Mouse (Mus musculus) intestine, embryonic 15.5 days (tissue): ENCODE data around the gene Rabgap1l. TPM values are rescaled to one million over a fixed set of nuclear protein-coding genes. Genes with fewer than 3 reads are reported as not detected.

ENCODE experiments used
- ATAC-seq: fragments of 200-750 bp; cut with Nextera tagmentation; 2 replicates; pipeline ENCODE4 v1.8.0; 2017; ENCODE audit warnings: moderate TSS enrichment, moderate library complexity
- H3K27ac ChIP-seq: fragments of 300-500 bp; sonication (generic); 2 replicates; pipeline ENCODE4 v1.5.1; 2015; ENCODE audit warnings: mild to moderate bottlenecking, inconsistent platforms
- H3K27me3 ChIP-seq: fragments of 300-500 bp; sonication (generic); replicated peaks from 2 replicates; pipeline ENCODE4 v1.6.1; 2015; ENCODE audit warnings: inconsistent platforms
- H3K36me3 ChIP-seq: fragments of 300-500 bp; sonication (generic); 2 replicates; pipeline ENCODE4 v1.6.1; 2015; ENCODE audit warnings: inconsistent platforms
- H3K4me1 ChIP-seq: fragments of 300-500 bp; sonication (generic); replicated peaks from 2 replicates; pipeline ENCODE4 v1.6.1; 2015; ENCODE audit warnings: inconsistent platforms
- H3K4me2 ChIP-seq: fragments of 300-500 bp; sonication (generic); replicated peaks from 2 replicates; pipeline ENCODE4 v1.6.1; 2015; ENCODE audit warnings: mild to moderate bottlenecking, inconsistent platforms
- H3K4me3 ChIP-seq: fragments of 300-500 bp; sonication (generic); replicated peaks from 2 replicates; pipeline ENCODE4 v1.5.1; 2015; ENCODE audit warnings: inconsistent platforms
- H3K9ac ChIP-seq: fragments of 300-500 bp; sonication (generic); 2 replicates; pipeline ENCODE4 v1.6.1; 2015; ENCODE audit warnings: inconsistent platforms
- H3K9me3 ChIP-seq: fragments of 300-500 bp; sonication (generic); 2 replicates; pipeline ENCODE4 v1.6.1; 2016; ENCODE audit warnings: inconsistent platforms
- whole genome bisulfite sequencing: fragments of 180-500 bp; shearing (Covaris S2); methylation state at CpG from one replicate; pipeline ENCODE4 v1.1.7; 2015; 5-methylcytosine and 5-hydroxymethylcytosine counted together
- polyA plus RNA-seq: library from polyadenylated mRNA; unstranded; fragments of >200 nt; fragmentation: Nextera tagmentation; extraction: Ambion mirVana; gene quantifications from 2 replicates; pipeline ENCODE4 v1.2.1, GENCODE M21; 2015

The Rabgap1l gene
- polyA plus RNA-seq: 17.3 and 18.8 TPM in 2 replicates

DNA sequence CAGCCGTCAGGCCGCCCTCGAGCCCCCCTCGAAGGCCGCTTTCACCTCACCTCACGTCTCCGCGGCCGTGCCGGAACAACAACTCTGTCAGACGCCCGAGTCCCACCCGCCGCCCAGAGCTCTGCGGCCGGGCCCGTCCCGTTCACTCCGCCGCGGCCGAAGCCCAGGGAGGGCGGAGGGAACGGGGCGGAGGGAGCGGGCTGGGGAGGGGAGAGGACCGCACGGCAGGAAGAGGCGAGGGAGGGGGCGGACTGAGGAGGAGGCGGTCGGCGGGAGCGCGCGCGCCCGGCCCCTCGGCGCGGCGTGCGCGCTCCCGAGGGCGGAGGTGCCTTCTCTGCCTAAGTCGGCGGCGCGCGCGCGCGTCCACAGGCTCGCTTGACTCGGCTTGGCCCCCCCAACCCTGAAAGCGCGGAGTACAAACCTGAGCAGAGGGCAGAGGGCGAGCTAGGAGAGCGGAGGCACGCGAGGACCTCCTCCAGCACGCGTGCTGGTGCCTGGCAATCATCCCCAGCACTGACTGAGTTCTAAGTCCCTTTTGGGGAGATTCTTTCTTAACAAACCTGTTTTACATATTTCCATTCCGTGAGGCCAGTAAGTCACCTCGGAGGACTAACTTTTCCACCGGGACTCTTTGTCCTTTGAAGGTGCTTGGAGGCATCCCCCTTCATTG, at the start of gene Rabgap1l:
TSS of gene Rabgap1l (minus strand) at position 526 of the 670 bp plus-strand sequence.
- Histone ChIP-seq H3K9me3 (no peaks in the 10 kb centered on the region), H3K4me3 (peak within 1 kb of the TSS; percentile 84), H3K9ac (peak within 1 kb of the TSS; percentile 83), H3K36me3 (no peaks in the 10 kb centered on the region), H3K27me3 (no peaks in the 10 kb centered on the region), H3K4me2 (peak within 1 kb of the TSS; percentile 91), H3K4me1 (0 out of 2 replicates have a peak, but pooled peaks cover 4% of the 10 kb centered on the region), H3K27ac (peak within 1 kb of the TSS; percentile 55; the same call in 1 of the 2 replicates)
- ATAC-seq: peak; percentile 97
- WGBS: 0% methylated on average over 57 of the region's 67 CpGs

DNA sequence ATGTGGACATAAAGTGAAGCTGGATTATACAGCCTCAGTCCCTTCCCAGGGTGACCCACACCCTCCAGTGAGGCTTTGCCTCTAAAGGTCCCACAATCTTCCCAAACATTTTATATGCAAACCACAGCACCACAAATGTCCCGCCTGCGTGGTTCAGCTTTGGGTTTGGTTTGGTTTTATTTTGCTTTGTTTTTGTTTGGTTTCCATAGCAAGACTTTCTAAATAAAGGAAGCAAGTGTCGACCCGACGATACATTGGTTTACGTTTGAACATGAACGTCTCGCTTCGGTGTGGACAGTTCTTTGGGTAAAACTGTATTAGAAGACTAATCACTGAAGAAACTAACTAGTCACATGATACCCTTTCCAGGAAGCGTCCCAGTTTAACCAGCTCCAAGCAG, 49.6 kb upstream of the Rabgap1l start:
- H3K9ac ChIP-seq: no peak overlapping the region
- 55% methylated on average over 10 of the region's 10 CpGs for WGBS
- H3K36me3 ChIP-seq: no peaks in the 10 kb centered on the region
- H3K9me3 ChIP-seq: no peaks in the 10 kb centered on the region
- H3K4me3 ChIP-seq: no peak overlapping the region
- no peak overlapping the region for H3K27ac ChIP-seq
- ATAC-seq: no peak
- H3K27me3 ChIP-seq: no peaks in the 10 kb centered on the region
- H3K4me2 ChIP-seq: no peak overlapping the region
- H3K4me1 ChIP-seq: no peaks in the 10 kb centered on the region

DNA sequence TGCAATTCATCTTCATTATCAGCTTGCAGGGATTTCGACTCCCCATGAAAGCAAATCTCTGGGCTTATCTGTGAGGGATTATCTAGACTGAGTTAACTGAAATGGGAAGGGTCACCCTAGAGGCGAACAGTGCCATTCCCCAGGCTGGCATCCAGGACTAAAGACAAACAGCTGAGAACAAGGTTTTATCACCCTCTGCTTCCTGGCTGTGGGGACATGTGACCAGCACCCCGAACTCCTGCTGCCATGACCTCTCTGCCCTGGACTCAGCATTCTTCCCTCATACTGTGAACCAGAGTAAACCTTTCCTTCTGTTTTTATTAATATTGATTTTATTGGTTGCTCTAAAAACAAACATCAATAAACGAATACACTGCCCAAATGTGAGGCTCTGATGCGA, 47.6 kb upstream of the Rabgap1l start:
- no peak for ATAC-seq
- Histone ChIP-seq H3K4me1 (no peaks in the 10 kb centered on the region), H3K4me2 (no peak overlapping the region), H3K27me3 (no peaks in the 10 kb centered on the region), H3K9ac (no peak overlapping the region), H3K9me3 (no peaks in the 10 kb centered on the region), H3K36me3 (no peaks in the 10 kb centered on the region), H3K27ac (no peak overlapping the region), H3K4me3 (no peak overlapping the region)
- WGBS: 59% methylated on average over 5 of the region's 5 CpGs

DNA sequence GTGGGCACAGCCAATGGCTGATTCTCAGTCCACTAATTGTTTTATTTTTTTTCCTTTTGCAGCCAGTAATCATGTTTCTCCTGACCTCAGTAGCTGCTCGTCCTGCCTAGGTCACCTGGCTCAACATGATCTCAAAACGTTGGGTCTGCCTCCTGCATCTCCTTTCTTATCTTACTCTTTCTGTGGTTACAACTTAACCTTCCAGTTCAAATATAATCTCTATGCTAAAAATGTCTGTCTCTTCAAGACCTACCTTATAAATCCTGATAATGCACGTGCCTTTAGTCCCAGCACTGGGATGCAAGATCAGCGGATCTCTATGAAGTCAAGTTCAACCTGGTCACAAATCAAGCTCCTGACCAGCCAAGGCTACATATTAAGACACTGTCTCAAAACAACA, 46.1 kb upstream of the Rabgap1l start:
- H3K27ac ChIP-seq: no peak overlapping the region
- H3K9me3 ChIP-seq: no peaks in the 10 kb centered on the region
- H3K4me2 ChIP-seq: no peak overlapping the region
- WGBS: 66% methylated on average over 4 of the region's 4 CpGs
- no peak overlapping the region for H3K9ac ChIP-seq
- ATAC-seq: no peak
- no peaks in the 10 kb centered on the region for H3K4me1 ChIP-seq
- no peak overlapping the region for H3K4me3 ChIP-seq
- H3K27me3 ChIP-seq: no peaks in the 10 kb centered on the region
- H3K36me3 ChIP-seq: no peaks in the 10 kb centered on the region

DNA sequence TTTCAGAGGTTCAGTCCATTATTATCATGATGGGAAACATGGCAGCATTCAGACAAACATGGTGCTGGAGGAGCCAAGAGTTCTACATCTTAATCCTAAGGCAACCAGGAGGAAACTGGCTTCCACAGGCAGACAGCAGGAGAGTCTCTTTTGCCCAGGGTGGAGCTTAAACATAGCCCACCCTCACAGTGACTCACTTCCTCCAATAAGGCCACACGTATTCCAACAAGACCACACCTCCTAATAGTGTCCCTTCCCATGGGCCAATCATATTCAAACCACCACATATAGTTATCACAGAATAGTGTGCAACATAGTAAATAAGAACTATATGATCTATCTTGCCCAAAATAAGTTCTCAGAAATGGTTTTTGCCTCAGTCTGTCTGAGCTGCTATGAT, 41.4 kb upstream of the Rabgap1l start:
- 76% methylated on average over 1 of the region's 1 CpGs for WGBS
- Histone ChIP-seq H3K9me3 (no peaks in the 10 kb centered on the region), H3K27me3 (no peaks in the 10 kb centered on the region), H3K27ac (no peak overlapping the region), H3K4me2 (no peak overlapping the region), H3K9ac (no peak overlapping the region), H3K4me3 (no peak overlapping the region), H3K36me3 (no peaks in the 10 kb centered on the region), H3K4me1 (no peaks in the 10 kb centered on the region)
- no peak for ATAC-seq

DNA sequence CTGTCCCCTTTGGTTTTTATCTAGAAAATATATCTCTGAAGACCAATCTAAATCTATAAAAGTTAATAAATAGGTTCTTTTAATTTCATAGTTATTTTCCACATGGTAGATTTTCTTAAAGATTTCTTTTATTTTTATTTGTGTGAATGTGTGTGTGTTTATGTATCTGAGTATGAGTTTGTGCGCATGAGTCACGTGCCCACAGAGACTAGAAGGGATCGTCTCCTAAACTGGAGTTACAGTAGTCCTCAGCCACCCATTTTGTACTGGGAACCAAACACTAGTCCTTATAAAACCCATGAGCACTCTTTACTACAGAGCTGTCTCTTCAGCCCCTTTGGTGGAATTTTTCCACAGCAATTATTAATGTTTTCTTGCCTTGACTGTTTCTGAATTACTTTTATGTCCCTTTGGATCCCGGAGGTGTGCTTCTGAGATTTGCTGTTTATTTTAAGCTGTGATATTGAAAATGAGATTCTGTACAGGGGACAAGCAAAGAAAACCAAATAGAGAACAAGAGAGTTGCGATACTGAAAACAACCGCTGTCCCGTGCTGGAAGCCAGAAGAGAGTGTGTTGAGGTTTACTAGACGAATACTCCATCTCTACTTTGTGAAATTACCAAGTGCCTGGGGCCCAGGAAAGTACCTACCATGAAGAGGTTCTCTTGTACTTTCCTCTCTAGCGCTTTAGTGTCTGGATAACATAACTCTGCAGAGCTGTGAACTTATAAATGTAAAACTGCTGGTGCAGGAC, 39.4 kb upstream of the Rabgap1l start:
- 78% methylated on average over 9 of the region's 9 CpGs for WGBS
- H3K27me3 ChIP-seq: no peaks in the 10 kb centered on the region
- ATAC-seq: no peak
- H3K9ac ChIP-seq: no peak overlapping the region
- H3K36me3 ChIP-seq: no peaks in the 10 kb centered on the region
- H3K9me3 ChIP-seq: no peaks in the 10 kb centered on the region
- no peak overlapping the region for H3K4me2 ChIP-seq
- no peak overlapping the region for H3K27ac ChIP-seq
- no peak overlapping the region for H3K4me3 ChIP-seq
- H3K4me1 ChIP-seq: no peaks in the 10 kb centered on the region

DNA sequence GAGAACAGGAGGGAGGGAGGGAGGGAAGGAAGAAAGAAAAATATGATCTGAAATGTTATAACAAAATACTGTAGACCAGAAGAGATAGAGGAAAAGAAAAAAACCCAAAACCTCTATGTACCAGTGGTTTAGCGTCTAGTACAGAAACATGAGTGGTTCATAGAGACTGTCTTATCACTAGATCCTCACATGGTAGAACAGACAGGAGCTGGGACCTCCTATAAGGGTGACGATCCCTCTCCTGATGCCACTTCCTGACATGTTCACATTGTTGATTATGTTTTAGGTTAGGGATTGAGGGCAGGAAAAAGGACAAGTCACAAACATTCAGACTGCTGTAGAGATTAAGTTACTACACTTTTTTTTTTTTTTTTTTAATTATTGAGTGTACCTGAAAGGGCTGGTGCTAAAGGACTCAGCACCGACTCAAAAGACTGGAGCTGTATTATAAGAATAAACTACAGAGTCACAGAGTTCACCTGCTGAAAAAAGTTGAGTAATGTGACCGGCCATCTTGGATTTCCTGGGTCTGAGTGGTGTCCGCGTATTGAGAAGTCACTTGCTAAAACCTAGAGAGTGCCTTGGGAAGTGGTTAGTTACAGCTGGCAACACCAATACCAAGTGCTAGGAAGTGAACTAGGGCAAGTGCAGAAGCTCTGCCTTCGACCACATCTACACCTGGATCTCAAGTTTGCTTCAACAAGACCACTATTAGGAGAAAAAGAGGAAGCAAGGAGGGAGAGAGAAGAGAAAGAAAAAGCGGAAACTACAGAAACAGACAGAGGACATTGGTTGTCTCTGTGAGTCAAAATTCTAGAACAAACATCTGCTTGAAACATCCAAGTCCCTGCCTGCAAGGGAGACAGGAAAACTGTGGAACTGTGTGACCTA, 37.8 kb upstream of the Rabgap1l start:
- no peak for ATAC-seq

DNA sequence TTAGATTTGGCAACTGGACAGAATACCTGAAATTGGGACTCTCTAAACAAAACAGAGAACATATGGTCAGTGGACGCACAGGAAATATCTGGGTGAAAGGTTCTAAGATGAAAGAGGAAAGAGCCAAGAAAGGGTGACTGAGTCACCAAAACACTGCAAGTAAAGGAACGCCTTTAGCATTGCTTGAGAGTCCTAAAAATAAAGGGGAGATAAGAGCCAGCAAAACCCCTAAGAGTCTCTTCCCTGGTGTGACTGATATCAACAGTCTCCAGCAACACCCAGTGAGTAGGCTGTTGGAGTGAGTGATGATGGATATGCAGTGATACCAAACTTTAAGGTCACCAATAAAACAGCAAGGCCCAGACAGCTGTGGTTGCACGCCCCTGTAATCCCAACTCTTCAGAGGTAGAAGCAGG, 32.4 kb upstream of the Rabgap1l start:
- Histone ChIP-seq H3K9me3 (no peaks in the 10 kb centered on the region), H3K9ac (no peak overlapping the region), H3K4me2 (no peak overlapping the region), H3K36me3 (no peaks in the 10 kb centered on the region), H3K27me3 (no peaks in the 10 kb centered on the region), H3K4me3 (no peak overlapping the region), H3K4me1 (no peaks in the 10 kb centered on the region), H3K27ac (no peak overlapping the region)
- WGBS: 72% methylated on average over 3 of the region's 3 CpGs
- ATAC-seq: peak; percentile 31; the same call in 1 of the 2 replicates

More for the DNA sequence above, 37.8 kb upstream of the Rabgap1l start:
- Histone ChIP-seq H3K36me3 (no peaks in the 10 kb centered on the region), H3K4me1 (no peaks in the 10 kb centered on the region), H3K9me3 (no peaks in the 10 kb centered on the region), H3K4me2 (no peak overlapping the region), H3K4me3 (no peak overlapping the region), H3K9ac (no peak overlapping the region), H3K27me3 (no peaks in the 10 kb centered on the region), H3K27ac (no peak overlapping the region)
- 85% methylated on average over 8 of the region's 8 CpGs for WGBS

DNA sequence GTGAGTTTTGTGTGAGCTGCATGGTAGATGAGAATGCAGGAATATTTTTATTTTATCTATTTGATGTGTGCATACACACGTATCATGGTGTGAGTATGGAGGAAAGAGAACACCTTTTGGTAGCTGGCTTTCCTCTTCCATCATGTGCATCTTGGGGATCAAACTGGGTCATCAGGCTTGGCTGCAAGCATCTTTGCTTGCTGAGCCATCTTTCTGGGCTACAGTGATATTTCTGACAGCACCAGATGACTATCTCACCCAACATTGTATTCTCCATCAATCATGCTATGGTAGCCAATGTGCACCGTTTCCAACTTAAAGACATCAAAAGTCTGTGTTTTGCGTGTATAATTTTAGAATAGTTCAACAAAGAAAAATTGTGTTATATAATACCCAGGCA, 30.6 kb upstream of the Rabgap1l start:
- 91% methylated on average over 3 of the region's 3 CpGs for WGBS
- ATAC-seq: no peak

DNA sequence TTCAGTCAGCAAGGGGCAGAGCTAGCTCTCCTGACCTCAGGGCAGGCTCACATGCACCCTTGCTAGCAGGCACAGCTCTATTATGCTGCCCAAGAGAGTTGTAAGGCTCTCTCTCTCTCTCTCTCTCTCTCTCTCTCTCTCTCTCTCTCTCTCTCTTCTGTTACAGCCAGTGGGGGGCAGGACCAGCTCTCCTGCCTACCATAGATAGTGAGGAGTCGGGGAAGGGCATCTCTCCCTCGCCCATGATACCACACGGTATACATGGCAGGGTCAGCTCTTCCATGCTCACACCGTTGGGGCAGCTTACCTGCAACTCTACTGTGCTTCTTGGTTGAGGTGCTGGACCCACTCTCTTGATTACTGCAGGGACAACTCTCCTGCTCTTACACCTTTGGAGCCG, 21.2 kb upstream of the Rabgap1l start:
- no peak for ATAC-seq
- no peak overlapping the region for H3K4me3 ChIP-seq
- no peaks in the 10 kb centered on the region for H3K4me1 ChIP-seq
- no peak overlapping the region for H3K9ac ChIP-seq
- H3K27me3 ChIP-seq: no peaks in the 10 kb centered on the region
- H3K9me3 ChIP-seq: no peaks in the 10 kb centered on the region
- 93% methylated on average over 5 of the region's 5 CpGs for WGBS
- no peak overlapping the region for H3K27ac ChIP-seq
- no peak overlapping the region for H3K4me2 ChIP-seq
- H3K36me3 ChIP-seq: no peaks in the 10 kb centered on the region

More for the DNA sequence above, 30.6 kb upstream of the Rabgap1l start:
- Histone ChIP-seq H3K27me3 (no peaks in the 10 kb centered on the region), H3K9me3 (no peaks in the 10 kb centered on the region), H3K9ac (no peak overlapping the region), H3K27ac (no peak overlapping the region), H3K4me1 (no peaks in the 10 kb centered on the region), H3K4me2 (no peak overlapping the region), H3K36me3 (no peaks in the 10 kb centered on the region), H3K4me3 (no peak overlapping the region)

DNA sequence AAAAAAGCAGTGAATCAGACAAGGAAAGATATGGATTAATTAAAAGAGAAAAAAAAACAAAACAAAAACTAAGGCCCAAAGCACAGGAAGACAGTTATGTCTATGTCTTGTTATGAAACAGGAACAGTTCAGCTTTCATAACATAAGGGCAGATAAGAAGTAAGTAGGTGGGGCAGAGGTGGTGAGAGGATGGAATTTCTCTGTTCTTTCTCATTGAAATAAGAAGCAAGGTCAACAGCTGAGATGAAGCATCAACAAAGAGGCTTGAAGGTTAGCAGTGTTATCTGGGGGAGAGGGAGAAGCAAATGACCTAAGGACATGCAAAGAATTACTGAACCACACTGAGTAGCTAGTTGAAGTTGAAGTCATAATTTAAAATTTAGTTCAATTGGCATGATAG, 19.4 kb upstream of the Rabgap1l start:
- H3K4me3 ChIP-seq: no peak overlapping the region
- H3K36me3 ChIP-seq: no peaks in the 10 kb centered on the region
- H3K27ac ChIP-seq: no peak overlapping the region
- no peak overlapping the region for H3K4me2 ChIP-seq
- H3K9ac ChIP-seq: no peak overlapping the region
- no peak for ATAC-seq
- H3K9me3 ChIP-seq: no peaks in the 10 kb centered on the region
- no peaks in the 10 kb centered on the region for H3K27me3 ChIP-seq
- H3K4me1 ChIP-seq: no peaks in the 10 kb centered on the region

DNA sequence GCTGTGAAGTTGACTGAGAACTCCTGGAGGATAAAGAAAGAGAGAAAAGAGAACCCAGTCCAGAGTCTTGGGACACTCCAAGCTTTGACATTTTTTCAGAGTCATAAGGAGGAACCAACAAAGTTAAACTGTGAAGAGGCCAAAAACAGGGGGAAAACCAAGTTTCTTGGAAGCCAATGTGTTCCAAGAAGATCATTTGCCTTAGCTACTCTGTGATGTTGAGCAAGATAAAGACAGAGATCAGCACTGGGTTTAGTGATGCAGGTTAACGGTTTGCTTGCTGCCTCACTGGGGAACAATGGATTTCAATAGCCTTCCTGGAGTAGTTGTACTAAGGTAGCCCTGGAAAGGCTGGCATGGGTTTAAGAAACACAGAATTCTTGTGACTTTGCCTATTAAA, 18.9 kb upstream of the Rabgap1l start:
- Histone ChIP-seq H3K36me3 (no peaks in the 10 kb centered on the region), H3K9me3 (no peaks in the 10 kb centered on the region), H3K27ac (no peak overlapping the region), H3K4me2 (no peak overlapping the region), H3K4me1 (no peaks in the 10 kb centered on the region), H3K27me3 (no peaks in the 10 kb centered on the region), H3K9ac (no peak overlapping the region), H3K4me3 (no peak overlapping the region)
- no peak for ATAC-seq
- WGBS: 63% methylated on average over 1 of the region's 1 CpGs
